Comparison of ENCODE assay signal across 12 mouse cellular contexts in the genomic region with DNA sequence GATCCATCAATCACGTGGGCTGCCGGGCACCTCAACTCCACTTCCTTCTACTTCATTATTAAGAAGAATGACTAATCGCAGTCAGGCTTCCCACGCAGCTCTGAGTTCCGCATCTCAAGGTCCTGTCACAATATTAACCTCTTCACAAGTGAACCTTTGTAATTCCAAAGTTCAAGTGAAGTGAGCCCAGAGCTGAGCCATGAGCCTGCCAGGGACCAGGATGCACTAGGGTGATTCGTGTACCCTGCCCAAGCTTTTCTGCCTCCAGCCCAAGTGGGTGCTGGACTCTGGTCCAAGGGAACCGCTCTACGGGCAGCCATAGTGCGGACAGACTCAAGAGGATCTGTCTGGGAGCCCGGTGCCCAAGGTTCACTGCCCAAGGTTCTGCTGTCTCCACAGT.
DNase-seq lines count a peak whose midpoint lies in the region; ATAC-seq and TF ChIP-seq lines count a peak whose summit lies in the region.
"Had no signal": no experiment of that assay in that cellular context is flagged by ENCODE, and none has a peak within 500 bp of the region (broad histone marks: within the 10 kb centered on the region; RNA-seq: fewer than 3 reads in every experiment).

No protein-coding gene starts in this region.

- peak overlapping the region; percentile 33 for H3K4me2 ChIP-seq in hindbrain, embryonic 15.5 days
- no peak overlapping the region for H3K4me2 ChIP-seq in hindbrain, postnatal 0 days (ENCODE audit: low read depth, low read length)
- peak overlapping the region; percentile 38; the same call in 1 of the 2 replicates for H3K4me2 ChIP-seq in neural tube, embryonic 12.5 days (replicated peaks)
- H3K4me2 ChIP-seq in stomach, embryonic 16.5 days (ENCODE audit: low read depth, low read length) = peak overlapping the region; percentile 37; the same call in 1 of the 2 replicates
- H3K4me2 ChIP-seq: heart, embryonic 12.5 days had no signal

- no peak overlapping the region for H3K9ac ChIP-seq in hindbrain, embryonic 15.5 days
- no peak overlapping the region for H3K9ac ChIP-seq in hindbrain, postnatal 0 days (replicated peaks; ENCODE audit: low read length)
- no peak overlapping the region for H3K9ac ChIP-seq in neural tube, embryonic 12.5 days
- no peak overlapping the region for H3K9ac ChIP-seq in stomach, embryonic 16.5 days (ENCODE audit: low read length)
- H3K9ac ChIP-seq: heart, embryonic 12.5 days had no signal

- no peak for TF ChIP-seq CTCF in hindbrain, postnatal 0 days (IDR thresholded peaks at IDR 0.05; ENCODE audit: low read depth)

- no peaks in the 10 kb centered on the region for H3K36me3 ChIP-seq in hindbrain, embryonic 15.5 days
- H3K36me3 ChIP-seq in hindbrain, postnatal 0 days (ENCODE audit: insufficient read depth, low read length) = no peaks in the 10 kb centered on the region
- H3K36me3 ChIP-seq in neural tube, embryonic 12.5 days = no peaks in the 10 kb centered on the region
- H3K36me3 ChIP-seq in stomach, embryonic 16.5 days (ENCODE audit: control insufficient read depth, insufficient read depth, low read length) = no peaks in the 10 kb centered on the region
- H3K36me3 ChIP-seq: heart, embryonic 12.5 days had no signal

- H3K27me3 ChIP-seq in hindbrain, embryonic 15.5 days = no peaks in the 10 kb centered on the region
- no peaks in the 10 kb centered on the region for H3K27me3 ChIP-seq in hindbrain, postnatal 0 days (ENCODE audit: insufficient read depth, low read length)
- no peaks in the 10 kb centered on the region for H3K27me3 ChIP-seq in neural tube, embryonic 12.5 days (replicated peaks)
- H3K27me3 ChIP-seq in stomach, embryonic 16.5 days (ENCODE audit: control insufficient read depth, insufficient read depth, low read length) = no peaks in the 10 kb centered on the region

- DNase-seq in hindbrain, postnatal 0 days (ENCODE audit: low spot score) = no peak
- no peak for DNase-seq in neural tube, embryonic 10.5 days (ENCODE audit: extremely low spot score, low spot score)
- peak; percentile 73 for DNase-seq in kidney, postnatal 10 days
- no peak for DNase-seq in cerebellum, postnatal 14 days
- no peak for DNase-seq in ovary, postnatal 14 days (ENCODE audit: low spot score)
- DNase-seq: cerebellum, adult 11-12 months; gastrocnemius, postnatal 14 days; thymus, adult 2 months had no signal

- WGBS in hindbrain, embryonic 15.5 days = 75% methylated on average over 10 of the region's 10 CpGs
- WGBS in hindbrain, postnatal 0 days = 77% methylated on average over 10 of the region's 10 CpGs
- WGBS in neural tube, embryonic 12.5 days = 76% methylated on average over 10 of the region's 10 CpGs
- WGBS in stomach, embryonic 16.5 days = 61% methylated on average over 10 of the region's 10 CpGs

- no peaks in the 10 kb centered on the region for H3K9me3 ChIP-seq in hindbrain, embryonic 15.5 days
- H3K9me3 ChIP-seq in hindbrain, postnatal 0 days (ENCODE audit: low read length) = no peaks in the 10 kb centered on the region
- no peaks in the 10 kb centered on the region for H3K9me3 ChIP-seq in neural tube, embryonic 12.5 days
- H3K9me3 ChIP-seq in stomach, embryonic 16.5 days (replicated peaks; ENCODE audit: control insufficient read depth, low read length) = no peaks in the 10 kb centered on the region

- no peak overlapping the region for H3K4me3 ChIP-seq in hindbrain, embryonic 15.5 days
- no peak overlapping the region for H3K4me3 ChIP-seq in hindbrain, postnatal 0 days (ENCODE audit: low read length)
- no peak overlapping the region for H3K4me3 ChIP-seq in neural tube, embryonic 12.5 days
- H3K4me3 ChIP-seq in stomach, embryonic 16.5 days (replicated peaks; ENCODE audit: low read length) = no peak overlapping the region
- H3K4me3 ChIP-seq: heart, embryonic 12.5 days had no signal

- peak overlapping the region; percentile 64; the same call in 1 of the 2 replicates for H3K27ac ChIP-seq in hindbrain, embryonic 15.5 days (replicated peaks)
- no peak overlapping the region for H3K27ac ChIP-seq in hindbrain, postnatal 0 days
- no peak overlapping the region for H3K27ac ChIP-seq in neural tube, embryonic 12.5 days
- H3K27ac ChIP-seq in stomach, embryonic 16.5 days (ENCODE audit: low read length) = no peak overlapping the region

- no peak for ATAC-seq in hindbrain, embryonic 15.5 days (ENCODE audit: low FRiP score, low read depth)
- no peak for ATAC-seq in hindbrain, postnatal 0 days
- ATAC-seq in neural tube, embryonic 12.5 days (ENCODE audit: low FRiP score, low read depth) = no peak
- ATAC-seq in stomach, embryonic 16.5 days (ENCODE audit: insufficient read depth, low FRiP score) = no peak

- peaks cover 17% of the 10 kb centered on the region for H3K4me1 ChIP-seq in hindbrain, embryonic 15.5 days (replicated peaks)
- no peaks in the 10 kb centered on the region; the same call in 1 of the 2 replicates for H3K4me1 ChIP-seq in hindbrain, postnatal 0 days (ENCODE audit: insufficient read depth, low read length)
- peaks cover 13% of the 10 kb centered on the region for H3K4me1 ChIP-seq in neural tube, embryonic 12.5 days
- no peaks in the 10 kb centered on the region for H3K4me1 ChIP-seq in stomach, embryonic 16.5 days (ENCODE audit: control insufficient read depth, insufficient read depth, low read length)
- H3K4me1 ChIP-seq: heart, embryonic 12.5 days had no signal
